Mouse (Mus musculus) liver, embryonic 12.5 days (tissue): ENCODE data around the gene Krt222. TPM values are rescaled to one million over a fixed set of nuclear protein-coding genes. Genes with fewer than 3 reads are reported as not detected.

Experiments
- ATAC-seq: fragments of 200-750 bp; cut with Nextera tagmentation; 2 replicates; pipeline ENCODE4 v1.8.0; 2017; ENCODE audit warnings: moderate number of reproducible peaks, mild to moderate bottlenecking, moderate library complexity
- H3K27ac ChIP-seq: fragments of 300-500 bp; sonication (generic); 2 replicates; pipeline ENCODE4 v1.5.1; 2016; ENCODE audit warnings: mild to moderate bottlenecking
- H3K27me3 ChIP-seq: fragments of 300-500 bp; sonication (generic); replicated peaks from 2 replicates; pipeline ENCODE4 v1.6.1; 2016; ENCODE audit warnings: mild to moderate bottlenecking, moderate library complexity
- H3K36me3 ChIP-seq: fragments of 300-500 bp; sonication (generic); 2 replicates; pipeline ENCODE4 v1.6.1; 2016; ENCODE audit warnings: mild to moderate bottlenecking, moderate library complexity
- H3K4me1 ChIP-seq: fragments of 300-500 bp; sonication (generic); 2 replicates; pipeline ENCODE4 v1.6.1; 2016
- H3K4me2 ChIP-seq: fragments of 300-500 bp; sonication (generic); 2 replicates; pipeline ENCODE4 v1.6.1; 2016; ENCODE audit warnings: mild to moderate bottlenecking, moderate library complexity
- H3K4me3 ChIP-seq: fragments of 300-500 bp; sonication (generic); 2 replicates; pipeline ENCODE4 v1.5.1; 2016; ENCODE audit warnings: mild to moderate bottlenecking, moderate library complexity
- H3K9ac ChIP-seq: fragments of 300-500 bp; sonication (generic); 2 replicates; pipeline ENCODE4 v1.6.1; 2016; ENCODE audit warnings: mild to moderate bottlenecking, moderate library complexity
- H3K9me3 ChIP-seq: fragments of 300-500 bp; sonication (generic); replicated peaks from 2 replicates; pipeline ENCODE4 v1.6.1; 2016; ENCODE audit warnings: mild to moderate bottlenecking, moderate library complexity
- WGBS: fragments of 180-500 bp; shearing (Covaris S2); methylation state at CpG from one replicate; pipeline ENCODE4 v1.1.7; 2016; ENCODE audit not compliant: insufficient replicate concordance; 5-methylcytosine and 5-hydroxymethylcytosine counted together
- polyA plus RNA-seq: library from polyadenylated mRNA; unstranded; fragments of >200 nt; fragmentation: Nextera tagmentation; extraction: Ambion mirVana; gene quantifications from 2 replicates; pipeline ENCODE4 v1.2.1, GENCODE M21; 2016

Gene Krt222
- 0.04 and 0.08 TPM in 2 replicates for polyA plus RNA-seq

DNA sequence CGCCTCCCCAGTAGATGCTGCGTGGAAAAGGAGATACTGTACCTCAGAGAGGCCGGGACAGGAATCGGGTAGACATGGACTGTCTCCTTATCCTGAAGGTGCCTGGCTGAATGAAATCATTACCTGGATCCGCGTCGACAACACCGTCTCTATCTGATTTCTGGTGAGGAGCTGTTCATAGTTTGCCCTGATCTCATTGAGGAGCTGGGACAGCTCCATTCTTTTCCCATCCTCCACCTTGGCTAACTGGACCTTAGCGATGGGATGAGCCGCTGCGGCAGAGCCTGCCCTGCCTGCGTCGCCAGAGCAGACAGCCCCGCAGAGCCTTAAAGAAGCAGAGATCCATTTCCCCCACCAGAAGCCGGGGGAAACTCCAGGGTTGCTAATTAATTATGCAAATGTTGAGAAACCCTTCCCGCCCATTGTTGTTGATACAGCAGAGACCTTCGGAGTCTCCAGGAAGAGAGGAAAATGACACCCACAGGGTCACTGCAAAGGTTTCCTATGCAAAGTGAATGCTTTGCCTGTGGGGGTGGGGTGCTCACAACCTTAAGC is at the start of gene Krt222:
Gene Krt222, minus strand, starts transcription at position 266 of the 555 bp plus-strand sequence.
- WGBS: 5% methylated on average over 17 of the region's 17 CpGs
- Histone ChIP-seq H3K36me3 (no peaks in the 10 kb centered on the region), H3K27me3 (peaks cover 11% of the 10 kb centered on the region), H3K9me3 (no peaks in the 10 kb centered on the region), H3K4me1 (no peaks in the 10 kb centered on the region), H3K27ac (no peak within 1 kb of the TSS), H3K4me3 (peak within 1 kb of the TSS; percentile 24), H3K4me2 (peak within 1 kb of the TSS; percentile 54), H3K9ac (no peak within 1 kb of the TSS)
- ATAC-seq: no peak

DNA sequence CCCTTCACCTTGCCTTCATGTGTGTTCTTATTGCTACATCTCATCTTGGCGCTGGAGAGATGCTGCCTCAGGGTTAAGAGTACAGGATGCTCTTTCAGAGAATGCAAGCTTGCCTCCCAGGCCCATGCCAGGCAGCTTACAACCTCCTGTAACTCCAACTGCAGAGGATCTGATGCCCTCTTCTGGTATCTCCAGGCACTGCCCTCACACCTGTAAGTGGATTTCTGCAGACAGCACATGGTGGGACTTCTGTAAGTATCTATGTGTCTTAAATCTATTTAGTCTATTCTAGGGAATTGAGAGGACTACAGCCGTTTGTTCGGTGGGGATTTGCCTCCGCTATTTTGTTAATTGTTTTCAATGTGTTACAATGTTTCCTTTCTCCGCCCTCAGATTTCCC is 49.0 kb upstream of the Krt222 start:
- no peak for ATAC-seq
- no peaks in the 10 kb centered on the region for H3K9me3 ChIP-seq
- H3K27ac ChIP-seq: no peak overlapping the region
- H3K27me3 ChIP-seq: no peaks in the 10 kb centered on the region
- WGBS: 52% methylated on average over 5 of the region's 5 CpGs
- H3K4me1 ChIP-seq: no peaks in the 10 kb centered on the region
- no peaks in the 10 kb centered on the region for H3K36me3 ChIP-seq
- H3K9ac ChIP-seq: no peak overlapping the region
- no peak overlapping the region for H3K4me3 ChIP-seq
- no peak overlapping the region for H3K4me2 ChIP-seq

DNA sequence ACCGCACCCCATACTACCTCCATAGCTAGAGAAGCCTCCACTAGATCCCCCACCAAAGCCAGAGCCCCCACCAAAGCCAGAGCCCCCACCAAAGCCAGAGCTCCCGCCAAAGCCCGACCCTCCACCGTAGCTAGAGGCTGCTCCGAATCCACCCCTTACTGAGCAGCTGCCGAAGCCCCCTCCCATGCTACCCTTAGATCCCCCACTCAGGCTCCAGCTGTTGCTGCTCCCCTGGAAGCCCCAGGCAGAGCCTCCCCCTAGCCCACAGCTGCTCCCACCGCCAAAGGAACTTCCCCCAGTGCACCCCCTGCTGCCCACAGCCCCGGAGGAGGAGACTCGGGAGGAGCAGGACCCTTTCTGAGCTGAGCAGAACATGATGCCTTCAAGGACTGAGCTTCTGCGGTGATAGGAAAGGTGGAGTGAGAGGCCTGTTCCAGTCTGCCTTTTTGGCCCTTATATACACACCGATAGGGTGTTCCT is 41.0 kb upstream of the Krt222 start, which contains the start of gene Krt24:
Gene Krt24, minus strand, starts transcription at position 430 of the 480 bp plus-strand sequence.
- H3K4me1 ChIP-seq: no peaks in the 10 kb centered on the region
- no peak within 1 kb of the TSS for H3K27ac ChIP-seq
- H3K9ac ChIP-seq: no peak within 1 kb of the TSS
- no peaks in the 10 kb centered on the region for H3K36me3 ChIP-seq
- H3K4me2 ChIP-seq: no peak within 1 kb of the TSS
- WGBS: 51% methylated on average over 11 of the region's 11 CpGs
- H3K9me3 ChIP-seq: no peaks in the 10 kb centered on the region
- H3K4me3 ChIP-seq: no peak within 1 kb of the TSS
- no peaks in the 10 kb centered on the region for H3K27me3 ChIP-seq
- ATAC-seq: no peak

DNA sequence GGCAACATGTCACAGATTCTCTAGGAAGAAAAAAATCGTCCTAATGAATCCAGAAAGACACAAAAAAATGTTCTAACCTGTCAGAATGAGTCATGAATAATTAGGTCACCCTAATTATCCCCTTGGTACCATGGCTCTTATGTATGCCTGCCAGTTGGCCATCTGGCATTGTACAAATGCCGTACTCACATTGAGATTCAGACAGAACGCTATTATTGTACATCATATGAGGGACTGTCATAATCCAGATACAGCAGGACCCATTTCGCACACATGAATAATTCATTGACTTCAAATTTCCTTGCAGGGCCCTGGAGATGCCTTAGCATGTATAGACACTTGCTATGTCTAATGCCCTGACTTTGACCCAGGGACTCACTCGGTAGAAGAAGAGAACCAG is 40.1 kb upstream of the Krt222 start:
- Histone ChIP-seq H3K9ac (no peak overlapping the region), H3K36me3 (no peaks in the 10 kb centered on the region), H3K27me3 (no peaks in the 10 kb centered on the region), H3K9me3 (no peaks in the 10 kb centered on the region), H3K27ac (no peak overlapping the region), H3K4me1 (no peaks in the 10 kb centered on the region), H3K4me2 (no peak overlapping the region), H3K4me3 (no peak overlapping the region)
- ATAC-seq: no peak
- WGBS: 65% methylated on average over 5 of the region's 5 CpGs

DNA sequence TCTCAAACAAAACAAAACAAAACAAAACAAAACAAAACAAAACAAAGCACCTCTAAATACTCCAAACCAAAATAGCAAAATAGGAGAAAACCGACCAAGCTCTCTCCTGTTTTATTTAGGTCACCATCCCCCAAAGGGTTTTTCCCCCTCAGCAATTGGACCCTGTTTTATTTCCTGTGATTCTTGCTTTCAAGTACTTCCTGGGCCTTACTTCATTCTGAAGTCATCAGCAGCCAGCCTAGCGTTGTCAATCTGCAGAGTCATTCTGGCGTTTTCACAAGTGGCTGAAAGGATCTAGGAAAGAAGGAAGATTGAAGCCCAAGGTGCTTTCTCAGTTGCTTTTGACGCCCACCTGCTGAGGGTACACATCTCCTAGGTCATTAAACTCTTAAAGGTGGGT is 39.4 kb upstream of the Krt222 start:
- no peaks in the 10 kb centered on the region for H3K9me3 ChIP-seq
- ATAC-seq: no peak
- no peak overlapping the region for H3K9ac ChIP-seq
- H3K4me1 ChIP-seq: no peaks in the 10 kb centered on the region
- H3K27ac ChIP-seq: no peak overlapping the region
- no peaks in the 10 kb centered on the region for H3K36me3 ChIP-seq
- no peak overlapping the region for H3K4me3 ChIP-seq
- H3K4me2 ChIP-seq: no peak overlapping the region
- WGBS: 39% methylated on average over 4 of the region's 4 CpGs
- H3K27me3 ChIP-seq: no peaks in the 10 kb centered on the region

DNA sequence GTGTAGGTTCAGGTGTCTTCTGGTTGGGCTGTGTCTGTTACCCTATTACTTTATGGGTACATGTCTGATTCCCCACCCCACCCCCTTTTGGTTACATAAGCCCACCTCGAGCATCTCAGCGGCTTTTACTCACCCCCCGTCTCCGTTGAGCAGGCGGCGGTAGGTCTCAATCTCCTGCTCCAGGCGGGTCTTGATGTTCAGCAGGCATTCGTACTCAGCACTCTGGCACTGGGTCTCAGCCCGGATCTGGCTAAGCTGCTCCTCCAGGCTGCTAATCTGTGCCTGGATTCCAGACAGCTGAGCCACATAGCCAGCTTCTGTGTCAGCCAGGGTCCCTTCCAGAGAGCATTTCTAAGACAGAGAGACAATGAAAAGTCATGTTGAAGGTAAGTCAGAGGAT is 37.2 kb upstream of the Krt222 start:
- Histone ChIP-seq H3K4me2 (no peak overlapping the region), H3K4me3 (no peak overlapping the region), H3K9ac (no peak overlapping the region), H3K27ac (no peak overlapping the region), H3K36me3 (no peaks in the 10 kb centered on the region), H3K4me1 (no peaks in the 10 kb centered on the region), H3K9me3 (no peaks in the 10 kb centered on the region), H3K27me3 (no peaks in the 10 kb centered on the region)
- no peak for ATAC-seq
- 59% methylated on average over 9 of the region's 9 CpGs for WGBS

DNA sequence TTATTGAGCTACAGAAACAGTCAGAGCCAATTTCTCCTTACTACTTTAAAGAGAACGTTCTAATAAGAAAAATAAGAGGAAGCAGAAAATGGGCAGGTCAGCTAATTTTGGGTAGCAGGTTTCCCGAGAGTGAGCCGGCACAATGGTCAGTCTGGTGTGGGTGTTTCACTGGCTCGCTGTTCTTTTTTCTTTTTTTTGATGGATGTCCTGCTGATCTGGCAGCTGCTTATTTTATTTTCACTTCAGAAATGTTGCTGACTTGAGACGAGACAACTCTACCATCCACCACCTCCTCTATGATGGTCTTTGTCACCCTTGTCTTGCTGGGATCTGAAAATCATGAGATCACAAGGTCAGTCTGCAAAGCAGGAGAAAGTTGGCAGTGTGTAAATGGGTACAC is 36.1 kb upstream of the Krt222 start:
- Histone ChIP-seq H3K4me2 (no peak overlapping the region), H3K9me3 (no peaks in the 10 kb centered on the region), H3K4me1 (0 out of 2 replicates have a peak, but pooled peaks cover 1% of the 10 kb centered on the region), H3K36me3 (no peaks in the 10 kb centered on the region), H3K27me3 (no peaks in the 10 kb centered on the region), H3K9ac (no peak overlapping the region), H3K27ac (no peak overlapping the region), H3K4me3 (no peak overlapping the region)
- no peak for ATAC-seq
- 57% methylated on average over 5 of the region's 5 CpGs for WGBS

DNA sequence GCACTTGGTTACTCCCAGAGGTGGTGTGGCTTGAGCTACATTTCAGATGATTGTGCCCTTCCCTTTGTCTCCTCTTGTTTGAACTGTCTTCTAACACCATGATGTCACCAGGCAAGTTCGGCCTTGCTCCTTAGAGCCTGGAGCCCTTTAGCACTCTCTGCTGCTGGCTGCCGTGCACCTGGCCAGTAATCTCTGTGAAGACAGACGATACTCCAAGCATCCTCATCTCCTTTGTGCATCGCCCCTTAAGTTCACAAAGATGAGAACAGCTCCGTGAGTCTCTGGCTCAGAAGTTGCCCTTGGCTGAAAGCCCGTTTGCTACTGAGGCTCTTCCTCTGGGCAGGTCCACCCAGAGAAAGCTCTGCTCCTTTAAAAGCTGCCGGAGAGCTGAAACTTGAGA is 32.9 kb upstream of the Krt222 start:
- Histone ChIP-seq H3K4me2 (no peak overlapping the region), H3K9me3 (no peaks in the 10 kb centered on the region), H3K27ac (no peak overlapping the region), H3K9ac (no peak overlapping the region), H3K27me3 (no peaks in the 10 kb centered on the region), H3K4me3 (no peak overlapping the region), H3K36me3 (no peaks in the 10 kb centered on the region), H3K4me1 (0 out of 2 replicates have a peak, but pooled peaks cover 3% of the 10 kb centered on the region)
- ATAC-seq: no peak
- 55% methylated on average over 7 of the region's 7 CpGs for WGBS

DNA sequence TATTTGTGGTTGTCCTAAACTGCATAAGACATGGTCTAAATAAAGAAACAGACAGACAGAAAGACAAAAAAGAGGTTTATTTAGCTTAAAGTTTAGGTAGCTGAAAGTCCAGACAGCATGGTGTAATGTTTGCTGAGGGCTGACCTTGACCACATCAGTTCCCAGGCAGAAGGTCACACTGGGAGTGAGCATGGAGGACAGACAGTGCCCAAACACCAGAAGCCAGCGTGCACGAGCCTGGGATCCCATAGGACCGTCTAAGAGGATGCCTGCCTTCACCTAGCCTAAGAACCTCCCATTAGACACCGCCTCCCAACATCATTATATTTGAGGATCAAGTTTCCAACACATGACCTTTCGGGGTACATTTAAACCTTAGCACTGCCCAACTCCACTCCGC is 31.7 kb upstream of the Krt222 start:
- WGBS: 67% methylated on average over 6 of the region's 6 CpGs
- Histone ChIP-seq H3K27me3 (no peaks in the 10 kb centered on the region), H3K27ac (no peak overlapping the region)

DNA sequence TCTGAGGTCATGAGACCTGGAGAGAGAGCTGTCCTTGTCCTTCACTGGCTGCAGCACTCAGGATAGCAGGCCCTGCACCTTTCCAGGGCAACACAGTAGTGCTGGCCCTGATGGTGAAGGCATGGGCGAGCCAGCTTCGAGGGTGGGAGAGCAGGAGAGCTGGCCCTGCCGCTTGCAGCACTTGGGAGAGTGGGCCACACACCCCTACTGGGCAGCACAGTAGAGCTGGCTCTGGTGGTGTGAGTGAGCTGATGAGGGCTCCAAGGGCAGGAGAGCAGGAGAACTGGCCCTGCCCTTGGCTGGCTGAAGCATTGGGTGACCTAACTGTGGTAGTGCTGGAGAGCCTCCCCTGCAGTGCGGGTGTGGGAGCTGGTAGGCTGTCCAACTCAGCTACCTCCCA is 28.8 kb upstream of the Krt222 start:
- 0 out of 2 replicates have a peak, but pooled peaks cover 3% of the 10 kb centered on the region for H3K4me1 ChIP-seq
- no peak overlapping the region for H3K27ac ChIP-seq
- no peak overlapping the region for H3K4me2 ChIP-seq
- H3K9me3 ChIP-seq: no peaks in the 10 kb centered on the region
- ATAC-seq: no peak
- no peak overlapping the region for H3K4me3 ChIP-seq
- 64% methylated on average over 4 of the region's 4 CpGs for WGBS
- H3K36me3 ChIP-seq: no peaks in the 10 kb centered on the region
- no peaks in the 10 kb centered on the region for H3K27me3 ChIP-seq
- H3K9ac ChIP-seq: no peak overlapping the region

More for the DNA sequence above, 31.7 kb upstream of the Krt222 start:
- ATAC-seq: no peak
- no peaks in the 10 kb centered on the region for H3K36me3 ChIP-seq
- no peak overlapping the region for H3K9ac ChIP-seq
- no peak overlapping the region for H3K4me2 ChIP-seq
- H3K4me1 ChIP-seq: 0 out of 2 replicates have a peak, but pooled peaks cover 3% of the 10 kb centered on the region
- no peaks in the 10 kb centered on the region for H3K9me3 ChIP-seq
- H3K4me3 ChIP-seq: no peak overlapping the region

DNA sequence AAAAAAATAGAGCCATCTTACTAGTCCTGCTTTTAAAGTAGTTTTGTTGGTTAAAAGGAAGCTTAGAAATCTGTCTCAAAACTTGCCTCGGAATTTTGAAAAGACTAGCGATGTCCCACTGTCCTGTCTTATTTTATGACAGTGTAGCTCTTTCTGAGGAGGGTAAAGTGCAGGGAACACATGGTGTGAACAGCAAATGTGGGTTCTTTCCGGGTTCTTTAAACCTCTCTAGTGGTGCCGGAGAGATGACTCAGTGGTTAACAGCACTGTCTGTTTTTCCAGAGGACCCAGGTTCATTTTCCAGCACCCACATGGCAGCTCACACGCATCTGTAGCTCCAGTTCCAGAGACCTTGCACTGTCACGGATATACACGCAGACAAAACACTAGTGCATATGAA is 25.3 kb upstream of the Krt222 start:
- Histone ChIP-seq H3K9me3 (no peaks in the 10 kb centered on the region), H3K9ac (no peak overlapping the region), H3K4me3 (no peak overlapping the region), H3K27me3 (no peaks in the 10 kb centered on the region; the same call in 1 of the 2 replicates), H3K4me1 (no peaks in the 10 kb centered on the region), H3K27ac (no peak overlapping the region), H3K4me2 (no peak overlapping the region), H3K36me3 (no peaks in the 10 kb centered on the region)
- 55% methylated on average over 7 of the region's 7 CpGs for WGBS
- no peak for ATAC-seq

DNA sequence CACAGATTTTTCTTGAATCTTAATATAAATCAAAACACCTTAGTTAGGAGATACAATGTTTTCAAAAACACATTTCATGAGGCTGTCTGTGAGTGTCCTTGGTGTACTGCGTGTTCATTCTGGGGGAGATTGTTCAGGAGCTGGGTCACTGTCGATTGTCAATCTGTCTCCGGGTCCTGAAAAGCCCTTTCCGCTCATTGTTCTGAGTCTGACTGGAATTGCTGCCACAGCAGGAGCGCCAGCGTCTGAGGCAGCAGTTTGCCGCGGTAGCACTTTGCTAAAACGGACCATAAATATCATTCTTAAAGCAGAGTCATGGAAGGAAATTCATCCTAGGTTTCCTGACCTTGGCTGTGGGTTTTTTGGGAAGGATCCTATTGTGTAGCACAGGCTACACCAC is 21.9 kb upstream of the Krt222 start:
- H3K27me3 ChIP-seq: no peaks in the 10 kb centered on the region; the same call in 1 of the 2 replicates
- H3K4me3 ChIP-seq: no peak overlapping the region
- H3K4me2 ChIP-seq: no peak overlapping the region
- no peak for ATAC-seq
- H3K9ac ChIP-seq: no peak overlapping the region
- H3K4me1 ChIP-seq: no peaks in the 10 kb centered on the region
- no peak overlapping the region for H3K27ac ChIP-seq
- H3K9me3 ChIP-seq: no peaks in the 10 kb centered on the region
- 45% methylated on average over 9 of the region's 9 CpGs for WGBS
- H3K36me3 ChIP-seq: no peaks in the 10 kb centered on the region

DNA sequence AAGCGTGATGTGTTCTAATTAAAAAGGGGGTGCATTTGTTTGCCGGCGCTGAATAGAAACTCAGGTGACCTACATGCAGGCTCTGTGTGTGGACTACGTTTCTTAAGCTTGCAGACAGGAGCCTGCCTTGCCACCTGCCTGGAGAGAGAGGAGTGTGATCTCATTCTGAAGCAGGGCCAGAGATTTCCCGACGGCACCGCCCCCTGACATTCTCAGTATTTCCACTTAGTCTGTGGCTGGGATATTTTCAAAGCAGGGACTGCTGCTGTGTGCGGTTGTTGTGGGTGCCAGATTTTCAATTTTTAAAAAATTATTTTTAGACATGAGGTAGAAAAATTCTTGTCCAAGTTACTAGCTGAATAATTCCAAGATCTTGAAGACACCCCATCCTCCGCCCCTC is 21.3 kb upstream of the Krt222 start:
- H3K9me3 ChIP-seq: no peaks in the 10 kb centered on the region
- no peaks in the 10 kb centered on the region; the same call in 1 of the 2 replicates for H3K27me3 ChIP-seq
- H3K27ac ChIP-seq: no peak overlapping the region
- ATAC-seq: no peak
- H3K4me1 ChIP-seq: no peaks in the 10 kb centered on the region
- no peaks in the 10 kb centered on the region for H3K36me3 ChIP-seq
- no peak overlapping the region for H3K9ac ChIP-seq
- no peak overlapping the region for H3K4me3 ChIP-seq
- WGBS: 59% methylated on average over 9 of the region's 9 CpGs
- H3K4me2 ChIP-seq: no peak overlapping the region
